Mouse (Mus musculus): ENCODE measurements at regions not wholly inside any gene's neighbourhood (a gene's known extent, or its start where the extent isn't known, plus 50 kb on each side); places are given as distances from the start of the nearest gene placed in this dataset.

GRCm38 (mm10) chr4:122025866-122026265 is 404.0 kb upstream of the Gm12887 start:
- no peak for ATAC-seq (replicated peaks; ENCODE audit: low FRiP score, low TSS enrichment, poor library complexity, severe bottlenecking)

- ATAC-seq (replicated peaks; ENCODE audit: low FRiP score, low TSS enrichment, poor library complexity, severe bottlenecking) = no peak
Observed at GRCm38 (mm10) chr4:122022854-122023253, 401.0 kb upstream of the Gm12887 start.

- peak; percentile 47 for ATAC-seq (replicated peaks; ENCODE audit: low FRiP score, low TSS enrichment, poor library complexity, severe bottlenecking)
Observed at GRCm38 (mm10) chr4:122008938-122009459, 387.1 kb upstream of the Gm12887 start.

- 0 out of 2 replicates have a peak, but pooled peaks have one; percentile 30 for ATAC-seq (replicated peaks; ENCODE audit: low FRiP score, low TSS enrichment, poor library complexity, severe bottlenecking)
Observed at GRCm38 (mm10) chr4:122008168-122008839, 386.4 kb upstream of the Gm12887 start.

GRCm38 (mm10) chr4:121986741-121987140 is 364.8 kb upstream of the Gm12887 start:
- ATAC-seq (replicated peaks; ENCODE audit: low FRiP score, low TSS enrichment, poor library complexity, severe bottlenecking) = no peak

GRCm38 (mm10) chr4:121985371-121985770 is 363.5 kb upstream of the Gm12887 start:
- ATAC-seq (replicated peaks; ENCODE audit: low FRiP score, low TSS enrichment, poor library complexity, severe bottlenecking) = no peak

- ATAC-seq (replicated peaks; ENCODE audit: low FRiP score, low TSS enrichment, poor library complexity, severe bottlenecking) = no peak
Observed at GRCm38 (mm10) chr4:121975831-121976230, 353.9 kb upstream of the Gm12887 start.

All from megakaryocyte-erythroid progenitor cell, adult 5-6 weeks (primary cell).